Mouse (Mus musculus): ENCODE results near the gene Ctxn2. TPM values are rescaled to one million over a fixed set of nuclear protein-coding genes. Genes with fewer than 3 reads are reported as not detected.

Gene Ctxn2
- polyA plus RNA-seq, 1 experiment from 2014 or later: not detected

DNA sequence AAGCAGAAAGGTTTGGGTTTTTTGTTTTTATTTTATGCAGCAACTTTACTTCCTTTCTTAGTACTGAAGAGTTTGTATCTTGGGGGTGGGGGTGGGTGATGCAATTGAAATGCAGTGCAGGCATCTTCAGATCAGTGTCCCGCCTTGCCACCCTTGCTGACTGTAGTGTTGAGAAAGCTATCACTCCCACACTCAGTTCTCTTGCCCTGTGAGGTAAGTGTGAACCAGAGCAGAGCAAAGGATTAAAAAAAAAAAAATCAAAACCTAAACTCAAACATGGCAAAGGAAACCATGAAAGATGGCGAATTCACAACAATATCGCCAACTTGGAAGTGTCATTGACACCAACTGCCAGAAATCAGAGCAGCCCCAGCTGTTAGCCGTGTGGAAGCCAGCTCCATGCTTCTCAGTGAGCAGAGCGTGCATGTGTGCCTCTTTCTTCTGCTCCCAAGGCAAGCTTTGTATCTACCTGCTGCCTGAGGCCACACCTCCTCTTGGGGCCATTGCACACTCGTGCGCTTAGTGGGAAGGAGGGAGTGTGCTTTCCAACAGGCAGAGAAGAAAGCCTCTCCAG lies 41.8 kb downstream of the Ctxn2 start:
- Histone ChIP-seq H3K9ac (replicated peaks) (no peak overlapping the region), H3K4me2 (ENCODE audit: low read depth, low read length) (no peak overlapping the region), H3K27ac (ENCODE audit: low read depth) (no peak overlapping the region), H3K9me3 (ENCODE audit: low read length) (no peaks in the 10 kb centered on the region), H3K4me1 (ENCODE audit: insufficient read depth) (no peaks in the 10 kb centered on the region), H3K4me3 (ENCODE audit: low read depth, low read length) (no peak overlapping the region), H3K36me3 (replicated peaks; ENCODE audit: insufficient read depth, low read length) (no peaks in the 10 kb centered on the region), H3K27me3 (ENCODE audit: insufficient read depth, low read length) (no peaks in the 10 kb centered on the region)
- TF ChIP-seq CTCF (IDR thresholded peaks at IDR 0.05; ENCODE audit: low read depth) (no peak), EP300 (IDR thresholded peaks at IDR 0.05; ENCODE audit: low read depth) (no peak)
- ATAC-seq: no peak
- DNase-seq: no peak
- WGBS (ENCODE audit: insufficient replicate concordance): 78% methylated on average over 7 of the region's 7 CpGs

DNA sequence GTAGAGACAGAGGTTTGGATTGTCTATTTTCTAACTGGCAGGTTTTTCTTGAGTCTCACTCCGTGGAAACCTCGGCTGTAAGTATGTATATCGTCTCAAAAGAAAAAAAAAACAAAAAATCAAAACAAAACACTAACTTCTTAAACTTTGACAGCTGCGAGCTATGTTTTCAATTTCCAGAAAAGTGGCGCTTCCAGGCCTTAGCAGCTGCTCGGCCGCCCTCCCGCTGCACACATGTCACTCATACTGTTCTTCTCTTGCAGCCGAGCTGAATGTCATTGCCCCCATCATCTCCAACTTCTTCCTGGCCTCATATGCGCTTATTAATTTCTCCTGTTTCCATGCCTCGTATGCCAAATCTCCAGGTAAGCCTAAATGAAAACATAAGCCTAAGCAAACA lies 51.4 kb downstream of the Ctxn2 start:
- TF ChIP-seq CTCF (IDR thresholded peaks at IDR 0.05; ENCODE audit: low read depth) (no peak), EP300 (IDR thresholded peaks at IDR 0.05; ENCODE audit: low read depth) (no peak)
- 87% methylated on average over 11 of the region's 11 CpGs for WGBS (ENCODE audit: insufficient replicate concordance)
- no peaks in the 10 kb centered on the region for H3K9me3 ChIP-seq (ENCODE audit: low read length)
- H3K36me3 ChIP-seq (replicated peaks; ENCODE audit: insufficient read depth, low read length): no peaks in the 10 kb centered on the region
- no peak overlapping the region for H3K4me3 ChIP-seq (ENCODE audit: low read depth, low read length)
- H3K4me1 ChIP-seq (ENCODE audit: insufficient read depth): no peaks in the 10 kb centered on the region
- H3K4me2 ChIP-seq (ENCODE audit: low read depth, low read length): no peak overlapping the region
- DNase-seq (no peak), ATAC-seq (no peak)
- H3K27ac ChIP-seq (ENCODE audit: low read depth): no peak overlapping the region
- H3K9ac ChIP-seq (replicated peaks): no peak overlapping the region
- no peaks in the 10 kb centered on the region for H3K27me3 ChIP-seq (ENCODE audit: insufficient read depth, low read length)

DNA sequence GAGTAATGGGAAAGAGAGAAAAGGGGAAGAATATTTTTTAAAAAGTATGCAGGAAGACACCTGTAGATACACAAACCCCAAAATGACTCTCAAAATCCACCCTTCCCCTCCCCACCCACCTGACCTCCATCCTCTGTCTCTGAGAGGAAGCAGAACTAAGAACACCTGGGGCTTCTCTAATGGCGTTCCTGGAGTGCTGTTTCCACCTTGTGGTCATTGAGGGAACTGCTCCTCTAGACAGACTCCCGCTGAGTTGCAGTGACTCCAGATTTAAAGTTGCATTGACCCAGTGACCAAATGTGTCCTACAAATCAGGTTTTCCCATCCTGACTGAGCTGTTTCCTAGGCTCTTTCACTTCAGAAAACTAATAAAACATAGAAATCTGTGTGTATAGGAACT lies 52.7 kb downstream of the Ctxn2 start:
- WGBS (ENCODE audit: insufficient replicate concordance): 2% methylated on average over 2 of the region's 2 CpGs
- H3K9me3 ChIP-seq (ENCODE audit: low read length): no peaks in the 10 kb centered on the region
- H3K4me2 ChIP-seq (ENCODE audit: low read depth, low read length): no peak overlapping the region
- DNase-seq (peak; percentile 55), ATAC-seq (no peak)
- no peak overlapping the region for H3K9ac ChIP-seq (replicated peaks)
- H3K27ac ChIP-seq (ENCODE audit: low read depth): no peak overlapping the region
- H3K27me3 ChIP-seq (ENCODE audit: insufficient read depth, low read length): no peaks in the 10 kb centered on the region
- no peaks in the 10 kb centered on the region for H3K4me1 ChIP-seq (ENCODE audit: insufficient read depth)
- H3K36me3 ChIP-seq (replicated peaks; ENCODE audit: insufficient read depth, low read length): no peaks in the 10 kb centered on the region
- H3K4me3 ChIP-seq (ENCODE audit: low read depth, low read length): no peak overlapping the region
- TF ChIP-seq CTCF (IDR thresholded peaks at IDR 0.05; ENCODE audit: low read depth) (peak; percentile 94), EP300 (IDR thresholded peaks at IDR 0.05; ENCODE audit: low read depth) (no peak)

DNA sequence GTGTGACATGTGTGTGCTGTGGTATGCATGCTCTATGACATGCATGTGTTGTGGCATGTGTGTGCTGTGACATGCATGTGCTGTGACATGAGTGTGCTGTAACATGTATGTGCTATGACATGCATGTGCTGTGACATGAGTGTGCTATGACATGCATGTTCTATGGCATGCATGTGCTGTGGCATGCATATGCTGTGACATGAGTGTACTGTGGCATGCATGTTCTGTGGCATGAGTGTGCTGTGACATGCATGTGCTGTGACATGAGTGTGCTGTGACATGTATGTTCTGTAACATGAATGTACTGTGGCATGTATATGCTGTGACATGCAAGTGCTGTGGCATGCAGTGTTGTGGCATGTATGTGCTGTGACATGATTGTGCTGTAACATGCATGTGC lies 56.4 kb downstream of the Ctxn2 start:
- H3K27ac ChIP-seq (ENCODE audit: low read depth): no peak overlapping the region
- H3K4me3 ChIP-seq (ENCODE audit: low read depth, low read length): no peak overlapping the region
- H3K9me3 ChIP-seq (ENCODE audit: low read length): no peaks in the 10 kb centered on the region
- ATAC-seq: no peak
- no peak overlapping the region for H3K9ac ChIP-seq (replicated peaks)
- H3K4me1 ChIP-seq (ENCODE audit: insufficient read depth): no peaks in the 10 kb centered on the region
- TF ChIP-seq EP300 (IDR thresholded peaks at IDR 0.05; ENCODE audit: low read depth) (no peak), CTCF (IDR thresholded peaks at IDR 0.05; ENCODE audit: low read depth) (no peak)
- no peak overlapping the region for H3K4me2 ChIP-seq (ENCODE audit: low read depth, low read length)
- DNase-seq: no peak
- no peaks in the 10 kb centered on the region for H3K36me3 ChIP-seq (replicated peaks; ENCODE audit: insufficient read depth, low read length)
- H3K27me3 ChIP-seq (ENCODE audit: insufficient read depth, low read length): no peaks in the 10 kb centered on the region

DNA sequence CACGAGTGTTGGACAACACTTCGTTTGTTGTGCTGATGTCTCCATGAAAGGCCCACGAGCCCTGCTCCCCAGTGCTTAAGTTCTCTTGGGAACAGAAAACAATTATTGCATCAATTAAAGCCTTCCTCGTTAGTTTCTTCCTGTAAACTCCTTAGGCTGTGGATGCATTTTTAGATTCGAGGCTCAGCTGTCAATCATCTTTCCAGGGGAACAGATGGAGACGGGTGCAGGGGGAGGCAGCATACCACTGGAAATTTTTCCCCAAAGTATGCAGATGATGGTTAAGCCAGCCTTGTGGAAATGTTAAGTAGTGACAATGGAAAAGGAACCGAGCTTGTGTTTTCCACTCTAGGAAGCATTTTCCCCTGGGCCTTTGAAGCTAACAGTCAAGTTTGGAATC lies 60.3 kb downstream of the Ctxn2 start:
- Histone ChIP-seq H3K9me3 (ENCODE audit: low read length) (no peaks in the 10 kb centered on the region), H3K4me2 (ENCODE audit: low read depth, low read length) (no peak overlapping the region), H3K4me1 (ENCODE audit: insufficient read depth) (no peaks in the 10 kb centered on the region), H3K9ac (replicated peaks) (no peak overlapping the region), H3K36me3 (replicated peaks; ENCODE audit: insufficient read depth, low read length) (no peaks in the 10 kb centered on the region), H3K4me3 (ENCODE audit: low read depth, low read length) (no peak overlapping the region), H3K27ac (ENCODE audit: low read depth) (no peak overlapping the region), H3K27me3 (ENCODE audit: insufficient read depth, low read length) (no peaks in the 10 kb centered on the region)
- ATAC-seq: no peak
- 67% methylated on average over 7 of the region's 7 CpGs for WGBS (ENCODE audit: insufficient replicate concordance)
- DNase-seq: no peak
- TF ChIP-seq CTCF (IDR thresholded peaks at IDR 0.05; ENCODE audit: low read depth): no peak
- TF ChIP-seq EP300 (IDR thresholded peaks at IDR 0.05; ENCODE audit: low read depth): no peak

Other genes starting within 250 kb of the Ctxn2 start
- gene Slc24a5, start 68.6 kb upstream of the Ctxn2 start, polyA plus RNA-seq (2015; fragmentation: Nextera tagmentation; extraction: Ambion mirVana): 6.5 and 8.5 TPM in 2 replicates
- 10.1 and 10.5 TPM in 2 replicates for gene Myef2, start 13.0 kb upstream of the Ctxn2 start, polyA plus RNA-seq (2015; fragmentation: Nextera tagmentation; extraction: Ambion mirVana)
- gene Slc12a1, start 15.8 kb downstream of the Ctxn2 start, polyA plus RNA-seq (2015; fragmentation: Nextera tagmentation; extraction: Ambion mirVana): not detected in 2 replicates
- 60.2 and 66.0 TPM in 2 replicates for gene Dut, start 110.5 kb downstream of the Ctxn2 start, polyA plus RNA-seq (2015; fragmentation: Nextera tagmentation; extraction: Ambion mirVana)

Data from liver, postnatal 0 days (tissue).